In the genomic region with DNA sequence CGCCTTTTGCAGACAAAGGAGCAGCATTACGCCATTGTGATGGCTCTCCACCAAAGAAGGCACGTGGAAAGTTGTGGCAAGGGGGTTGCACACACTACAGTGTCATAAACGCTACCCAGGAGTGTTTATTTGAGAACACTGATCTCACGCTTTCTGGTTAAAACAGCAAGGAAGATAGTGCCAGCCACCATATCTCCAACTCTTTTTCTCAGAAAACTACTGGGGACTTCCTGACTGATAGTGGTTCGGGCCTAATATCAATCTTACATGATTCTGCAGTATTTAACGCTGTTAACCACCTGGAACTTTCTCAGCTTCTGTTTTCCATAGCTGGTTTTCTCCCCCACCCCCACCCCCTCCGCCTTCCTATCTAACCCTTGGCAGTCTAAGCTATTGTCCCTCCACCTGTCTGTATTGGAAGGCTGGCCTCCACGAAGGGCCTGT, we compare ENCODE assay signal across 24 mouse cellular contexts.
DNase-seq lines count a peak whose midpoint lies in the region; ATAC-seq and TF ChIP-seq lines count a peak whose summit lies in the region.
"Had no signal": no experiment of that assay in that cellular context is flagged by ENCODE, and none has a peak within 500 bp of the region (broad histone marks: within the 10 kb centered on the region; RNA-seq: fewer than 3 reads in every experiment).

No protein-coding gene starts in this region.

- H3K36me3 ChIP-seq in liver, embryonic 13.5 days = no peaks in the 10 kb centered on the region
- H3K36me3 ChIP-seq in hindbrain, postnatal 0 days (ENCODE audit: insufficient read depth, low read length) = no peaks in the 10 kb centered on the region

- no peak for TF ChIP-seq CTCF in hindbrain, postnatal 0 days (IDR thresholded peaks at IDR 0.05; ENCODE audit: low read depth)

- DNase-seq in R1 (ENCODE audit: low read depth, low spot score) = peak; percentile 11
- no peak for DNase-seq in liver, embryonic 13.5 days
- no peak for DNase-seq in adrenal gland, adult 8-10 months
- DNase-seq in hindbrain, postnatal 0 days (ENCODE audit: low spot score) = no peak
- DNase-seq in heart, postnatal 25 days (ENCODE audit: low spot score) = no peak
- DNase-seq: heart, postnatal 4 days; kidney, adult 11 months; kidney, postnatal 14 days; lung, embryonic 14.5 days; right cerebral cortex, postnatal 4 days; thymus, adult 2 months; thymus, postnatal 36 days had no signal

- no peaks in the 10 kb centered on the region for H3K27me3 ChIP-seq in liver, embryonic 13.5 days
- no peaks in the 10 kb centered on the region for H3K27me3 ChIP-seq in hindbrain, postnatal 0 days (ENCODE audit: insufficient read depth, low read length)
- H3K27me3 ChIP-seq: forebrain, embryonic 12.5 days; midbrain, embryonic 12.5 days; neural tube, embryonic 12.5 days had no signal

- intact Hi-C loops in heart, postnatal 25 days (cut with DNase I) = no loop called here

- no peaks in the 10 kb centered on the region for H3K9me3 ChIP-seq in liver, embryonic 13.5 days (replicated peaks)
- no peaks in the 10 kb centered on the region for H3K9me3 ChIP-seq in hindbrain, postnatal 0 days (ENCODE audit: low read length)
- H3K9me3 ChIP-seq: forebrain, embryonic 12.5 days; heart, embryonic 10.5 days; midbrain, embryonic 12.5 days; neural tube, embryonic 12.5 days had no signal

- H3K27ac ChIP-seq in liver, embryonic 13.5 days = peak overlapping the region; percentile 77
- no peak overlapping the region for H3K27ac ChIP-seq in hindbrain, postnatal 0 days
- H3K27ac ChIP-seq: forebrain, embryonic 12.5 days; heart, embryonic 10.5 days; hindbrain, embryonic 14.5 days; midbrain, embryonic 12.5 days; neural tube, embryonic 12.5 days had no signal

- H3K4me1 ChIP-seq in liver, embryonic 13.5 days (replicated peaks) = peaks cover 38% of the 10 kb centered on the region
- no peaks in the 10 kb centered on the region for H3K4me1 ChIP-seq in hindbrain, postnatal 0 days (ENCODE audit: insufficient read depth, low read length)

- 0 out of 2 replicates have a peak overlapping the region, but pooled peaks have one; percentile 7 for H3K9ac ChIP-seq in liver, embryonic 13.5 days
- no peak overlapping the region for H3K9ac ChIP-seq in hindbrain, postnatal 0 days (replicated peaks; ENCODE audit: low read length)
- H3K9ac ChIP-seq: forebrain, embryonic 12.5 days; forebrain, postnatal 0 days; hindbrain, embryonic 14.5 days; lung, embryonic 14.5 days; midbrain, embryonic 12.5 days; neural tube, embryonic 12.5 days had no signal

- H3K4me3 ChIP-seq in liver, embryonic 13.5 days (replicated peaks) = no peak overlapping the region
- no peak overlapping the region for H3K4me3 ChIP-seq in hindbrain, postnatal 0 days (ENCODE audit: low read length)
- H3K4me3 ChIP-seq: erythroblast, embryonic 14.5 days; forebrain, embryonic 12.5 days; heart, embryonic 10.5 days; midbrain, embryonic 12.5 days; myocyte; neural tube, embryonic 12.5 days had no signal

- H3K4me2 ChIP-seq in liver, embryonic 13.5 days = peak overlapping the region; percentile 7; the same call in 1 of the 2 replicates
- H3K4me2 ChIP-seq in hindbrain, postnatal 0 days (ENCODE audit: low read depth, low read length) = no peak overlapping the region
- H3K4me2 ChIP-seq: forebrain, embryonic 12.5 days; hindbrain, embryonic 14.5 days; lung, embryonic 14.5 days; midbrain, embryonic 12.5 days; neural tube, embryonic 12.5 days had no signal

- ATAC-seq in common myeloid progenitor, adult 5-6 weeks (replicated peaks; ENCODE audit: low read depth, poor library complexity, severe bottlenecking) = peak; percentile 82
- ATAC-seq in liver, embryonic 13.5 days (ENCODE audit: low read depth) = peak; percentile 92
- peak; percentile 90 for ATAC-seq in megakaryocyte progenitor cell, adult 5-6 weeks (replicated peaks; ENCODE audit: poor library complexity)
- ATAC-seq in hindbrain, postnatal 0 days = no peak
- ATAC-seq: CD4-positive, CD25-positive, alpha-beta regulatory T cell, adult 4 months; inflammation-experienced regulatory T-cells, adult 6 months had no signal

- WGBS in liver, embryonic 13.5 days (ENCODE audit: insufficient replicate concordance) = 21% methylated on average over 9 of the region's 9 CpGs
- WGBS in hindbrain, postnatal 0 days = 86% methylated on average over 9 of the region's 9 CpGs
